Mouse (Mus musculus): ENCODE data around the gene Ttc6. TPM values are rescaled to one million over a fixed set of nuclear protein-coding genes. Genes with fewer than 3 reads are reported as not detected.

Gene Ttc6
- polyA plus RNA-seq, 1 experiment from 2014 or later: 2.3 TPM

Other genes starting within 250 kb of the Ttc6 start
- 3.2 and 3.9 TPM in 2 replicates for gene Foxa1, start 17.2 kb upstream of the Ttc6 start, polyA plus RNA-seq (2016; fragmentation: Nextera tagmentation; extraction: Ambion mirVana)